In the genomic region with DNA sequence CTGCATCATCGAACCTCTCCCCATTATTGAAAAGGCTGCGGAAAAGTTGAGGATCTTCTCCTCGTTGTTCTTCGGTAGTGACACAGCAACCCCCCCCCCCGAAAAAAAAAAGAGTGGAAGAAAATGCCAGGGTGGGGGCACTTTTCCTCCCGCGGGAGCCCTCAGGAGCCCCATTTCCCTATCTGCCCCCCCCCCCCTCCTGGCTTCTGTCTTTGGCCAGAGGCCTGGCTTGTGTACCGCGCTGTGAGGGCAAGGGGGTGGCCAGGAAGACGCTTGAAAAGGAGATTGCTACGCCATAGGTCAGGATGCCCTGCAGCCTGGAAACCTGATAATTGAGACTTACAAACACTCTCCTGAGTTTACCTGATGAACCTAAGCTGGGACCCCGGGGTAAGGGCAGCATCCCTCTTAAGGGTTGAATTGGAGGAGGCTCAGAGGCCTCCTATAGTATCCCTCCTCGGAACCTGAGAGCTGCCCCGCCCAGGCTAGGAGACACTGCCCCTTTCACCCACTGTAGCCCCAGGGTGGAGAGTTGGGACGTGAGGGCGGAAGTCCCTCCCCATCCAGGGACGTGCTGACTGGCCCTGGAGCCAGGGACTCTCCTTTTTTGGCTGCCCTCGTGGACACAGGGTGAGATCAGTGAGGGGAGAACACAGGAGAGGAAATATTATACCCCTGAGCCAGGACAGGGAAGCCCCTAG, we compare ENCODE assay signal across 8 mouse cellular contexts. TPM values are rescaled to one million over a fixed set of nuclear protein-coding genes. Genes with fewer than 3 reads are reported as not detected.
DNase-seq lines count a peak whose midpoint lies in the region; ATAC-seq lines count a peak whose summit lies in the region.

A gene (minus strand): TSS at position 417 of the 701 bp plus-strand sequence.

- DNase-seq in right cerebral cortex, postnatal 10 days (ENCODE audit: low spot score in 2 of 2) = peak; percentile 62 to 67
- DNase-seq in right cerebral cortex, postnatal 25 days = no peak
- peak; percentile 73 for DNase-seq in cerebellum, postnatal 14 days
- DNase-seq in gastrocnemius, postnatal 10 days = peak; percentile 82
- no peak for DNase-seq in left cerebral cortex, postnatal 14 days (ENCODE audit: low spot score in 2 of 2)

- H3K27me3 ChIP-seq in hindbrain, embryonic 16.5 days (replicated peaks; ENCODE audit: control insufficient read depth, insufficient read depth, low read length) = no peaks in the 10 kb centered on the region
- no peaks in the 10 kb centered on the region for H3K27me3 ChIP-seq in megakaryocyte, embryonic 14.5 days (replicated peaks)
- no peaks in the 10 kb centered on the region for H3K27me3 ChIP-seq in stomach, embryonic 16.5 days (ENCODE audit: control insufficient read depth, insufficient read depth, low read length)

- H3K9me3 ChIP-seq in hindbrain, embryonic 16.5 days (ENCODE audit: control insufficient read depth, low read length) = no peaks in the 10 kb centered on the region
- H3K9me3 ChIP-seq in megakaryocyte, embryonic 14.5 days = no peaks in the 10 kb centered on the region
- H3K9me3 ChIP-seq in stomach, embryonic 16.5 days (replicated peaks; ENCODE audit: control insufficient read depth, low read length) = no peaks in the 10 kb centered on the region

- H3K4me3 ChIP-seq in hindbrain, embryonic 16.5 days (ENCODE audit: low read length) = peak within 1 kb of the TSS; percentile 96
- H3K4me3 ChIP-seq in megakaryocyte, embryonic 14.5 days (replicated peaks) = peak within 1 kb of the TSS; percentile 100
- H3K4me3 ChIP-seq in stomach, embryonic 16.5 days (replicated peaks; ENCODE audit: low read length) = peak within 1 kb of the TSS; percentile 97

- peak; percentile 22 for ATAC-seq in hindbrain, embryonic 16.5 days
- ATAC-seq in stomach, embryonic 16.5 days (ENCODE audit: insufficient read depth, low FRiP score) = peak; percentile 81

- H3K27ac ChIP-seq in hindbrain, embryonic 16.5 days (ENCODE audit: low read depth, low read length) = peak within 1 kb of the TSS; percentile 94
- peak within 1 kb of the TSS; percentile 99 for H3K27ac ChIP-seq in stomach, embryonic 16.5 days (ENCODE audit: low read length)

- peak within 1 kb of the TSS; percentile 90 for H3K4me2 ChIP-seq in hindbrain, embryonic 16.5 days (ENCODE audit: low read length)
- H3K4me2 ChIP-seq in stomach, embryonic 16.5 days (ENCODE audit: low read depth, low read length) = peak within 1 kb of the TSS; percentile 80

- under 1% methylated on average over 18 of the region's 18 CpGs for WGBS in hindbrain, embryonic 16.5 days
- WGBS in stomach, embryonic 16.5 days = under 1% methylated on average over 18 of the region's 18 CpGs

- H3K4me1 ChIP-seq in hindbrain, embryonic 16.5 days (ENCODE audit: control insufficient read depth, insufficient read depth, low read depth, low read length) = peaks cover 28% of the 10 kb centered on the region
- H3K4me1 ChIP-seq in megakaryocyte, embryonic 14.5 days = peaks cover 67% of the 10 kb centered on the region
- peaks cover 39% of the 10 kb centered on the region for H3K4me1 ChIP-seq in stomach, embryonic 16.5 days (ENCODE audit: control insufficient read depth, insufficient read depth, low read length)

- H3K9ac ChIP-seq in hindbrain, embryonic 16.5 days (ENCODE audit: low read depth, low read length) = peak within 1 kb of the TSS; percentile 92
- H3K9ac ChIP-seq in stomach, embryonic 16.5 days (ENCODE audit: low read length) = peak within 1 kb of the TSS; percentile 96

- intact Hi-C loops in left cerebral cortex, postnatal 14 days (cut with DNase I) = no loop called here

- H3K36me3 ChIP-seq in hindbrain, embryonic 16.5 days (ENCODE audit: control insufficient read depth, insufficient read depth, low read length) = peaks cover 19% of the 10 kb centered on the region; the same call in 1 of the 2 replicates
- peaks cover 76% of the 10 kb centered on the region for H3K36me3 ChIP-seq in megakaryocyte, embryonic 14.5 days (replicated peaks; ENCODE audit: low read length)
- H3K36me3 ChIP-seq in stomach, embryonic 16.5 days (ENCODE audit: control insufficient read depth, insufficient read depth, low read length) = peaks cover 7% of the 10 kb centered on the region; the same call in 1 of the 2 replicates

RNA-seq across cellular contexts. Expression of the gene that starts here (rescaled TPM):
- 1,000 to 10,000 TPM; 7,536 to 8,309 TPM for total RNA-seq in gastrocnemius, postnatal 10 days (2021)
- polyA plus RNA-seq in hindbrain, embryonic 16.5 days (2015; fragmentation: Nextera tagmentation; extraction: Ambion mirVana) = 1,587 and 1,624 TPM in 2 replicates
- 1,000 to 10,000 TPM; 2,273 to 2,303 TPM for total RNA-seq in left cerebral cortex, postnatal 14 days (2021)
- 5,967 and 19,384 TPM in 2 replicates for polyA plus RNA-seq in megakaryocyte, embryonic 14.5 days (2012; ENCODE audit: insufficient read depth, low replicate concordance)
- 1,523 and 1,787 TPM in 2 replicates for polyA plus RNA-seq in stomach, embryonic 16.5 days (2015; fragmentation: Nextera tagmentation; extraction: Ambion mirVana)

Comparison
In these comparisons a context has a peak if more than half of its experiments do, and no peak if none do; other contexts are left out.
1. DNase-seq: peak in right cerebral cortex, postnatal 10 days (2 of 2), cerebellum, postnatal 14 days (2 of 2) and gastrocnemius, postnatal 10 days (single experiment); none in right cerebral cortex, postnatal 25 days (single experiment) and left cerebral cortex, postnatal 14 days (0 of 2).
2. Peak in every context shown above with its lines, with median percentiles within 50 percentile points of each other: H3K4me3 ChIP-seq.